Mouse (Mus musculus) A20 (cell line): ENCODE measurements around the gene A4gnt.
A peak's percentile ranks its signal among the peaks of the same experiment; 100 is the strongest.

Experiments used
- DNase-seq: peaks from one replicate; pipeline ENCODE4 v3.0.0-alpha.2; 2011; ENCODE audit warnings: low read depth, low spot score

A4gnt gene

DNA sequence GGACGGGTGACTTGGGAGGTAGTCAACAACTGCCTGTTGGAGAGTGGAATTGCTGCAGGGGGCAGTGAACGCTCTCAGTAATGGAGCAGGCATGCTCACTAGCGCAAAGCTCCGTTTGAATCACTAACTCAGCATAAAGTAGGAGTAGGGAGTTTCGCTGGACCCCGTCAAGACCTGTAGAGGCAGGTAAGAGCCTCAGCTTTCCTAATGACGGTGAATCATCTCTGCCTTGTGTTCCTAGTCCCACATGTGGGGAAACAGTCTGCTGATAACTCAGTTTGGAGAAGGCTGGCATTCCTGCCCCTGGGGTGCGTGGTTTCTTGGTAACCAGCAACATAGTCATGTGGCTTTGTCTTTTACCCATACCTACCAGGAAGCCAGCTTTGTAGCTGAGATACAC, 20.0 kb downstream of the A4gnt start:
- DNase-seq = no peak

GRCm38 (mm10) chr9:99636776-99637175, 24.5 kb downstream of the A4gnt start:
- no peak for DNase-seq

DNA sequence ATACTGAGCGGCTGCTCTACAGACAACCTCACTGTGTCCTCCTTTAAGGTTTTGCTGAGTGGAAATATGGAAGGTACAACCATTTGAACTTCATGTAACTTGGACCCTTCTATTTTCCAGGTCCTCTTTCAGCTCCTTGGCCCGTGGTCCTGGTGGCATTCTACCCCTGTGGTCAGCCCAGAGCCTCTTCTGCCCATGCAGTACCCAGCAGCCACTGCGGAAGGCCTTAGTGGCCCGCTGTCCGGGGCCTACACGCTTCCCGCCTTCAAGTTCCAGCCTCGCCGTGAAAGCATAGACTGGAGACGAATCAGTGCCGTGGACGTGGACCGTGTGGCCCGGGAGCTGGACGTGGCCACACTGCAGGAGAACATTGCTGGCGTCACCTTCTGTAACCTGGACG, 24.9 kb downstream of the A4gnt start:
- no peak for DNase-seq

- no peak for DNase-seq
These were observed 25.4 kb downstream of the A4gnt start for GRCm38 (mm10) chr9:99637736-99638135.

- no peak for DNase-seq
These were observed 27.7 kb downstream of the A4gnt start for GRCm38 (mm10) chr9:99639957-99640356.

DNA sequence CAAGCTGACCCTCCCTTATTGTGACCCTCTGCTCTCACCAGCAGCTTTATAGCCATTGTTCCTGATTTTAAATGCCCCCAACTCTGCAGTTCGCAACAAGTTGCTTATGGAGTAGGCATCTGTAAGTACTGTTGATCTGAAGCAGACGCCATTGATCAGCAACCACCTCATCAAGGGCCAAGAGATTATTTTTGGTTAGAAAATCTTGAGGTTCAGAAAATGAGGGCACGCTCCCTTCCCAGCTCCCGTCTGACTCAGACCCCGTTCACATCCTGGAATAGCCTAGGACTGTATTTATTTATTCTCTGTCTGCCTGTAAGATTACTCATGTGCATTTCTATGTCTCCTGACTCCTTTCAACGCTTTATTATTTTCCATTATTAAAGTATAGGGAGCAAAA, 33.1 kb downstream of the A4gnt start:
- no peak for DNase-seq

GRCm38 (mm10) chr9:99646102-99646501, 33.8 kb downstream of the A4gnt start:
- DNase-seq = no peak

DNA sequence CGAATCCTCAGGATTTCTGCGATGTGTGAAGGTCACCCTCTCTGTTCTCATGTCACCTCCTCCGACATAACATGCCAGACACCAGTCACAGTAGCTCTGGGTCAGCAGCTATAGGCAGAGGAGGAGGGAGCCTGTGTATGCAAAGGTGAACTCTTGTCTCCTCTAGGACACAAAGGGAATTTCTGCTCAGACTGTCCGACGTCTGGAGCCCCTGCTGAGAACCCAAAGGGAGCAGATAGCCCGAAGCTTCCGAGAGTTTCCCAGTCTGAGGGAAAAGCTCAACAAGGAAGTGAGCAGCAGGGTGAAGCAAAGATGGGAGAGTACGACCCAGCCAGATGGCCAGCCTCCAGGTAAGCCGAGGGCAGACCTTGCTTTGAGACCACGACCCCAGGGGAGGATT, 48.5 kb downstream of the A4gnt start:
- DNase-seq = no peak

- DNase-seq = no peak
These were observed 49.4 kb downstream of the A4gnt start for GRCm38 (mm10) chr9:99661606-99662166.

DNA sequence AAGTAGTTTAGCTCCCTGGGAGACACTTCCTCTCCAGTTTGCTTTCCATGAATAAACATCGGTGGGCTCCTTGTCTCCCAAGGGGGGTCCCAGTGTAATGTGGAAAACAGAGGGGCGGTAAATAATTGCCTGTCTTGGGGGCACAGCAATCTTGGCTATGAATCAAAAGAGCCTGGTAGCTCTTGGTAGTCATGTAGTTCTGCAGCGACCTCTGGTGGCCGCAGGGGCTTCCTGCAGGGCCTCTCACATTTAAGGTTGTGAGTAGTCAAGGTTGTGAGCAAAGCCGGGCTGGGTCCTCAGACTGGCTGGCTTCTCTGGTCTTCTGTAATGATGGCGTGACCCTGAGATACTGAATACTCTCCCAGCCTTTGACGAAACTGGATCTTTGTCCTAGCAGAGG, 50.1 kb downstream of the A4gnt start:
- DNase-seq = peak; percentile 73

DNA sequence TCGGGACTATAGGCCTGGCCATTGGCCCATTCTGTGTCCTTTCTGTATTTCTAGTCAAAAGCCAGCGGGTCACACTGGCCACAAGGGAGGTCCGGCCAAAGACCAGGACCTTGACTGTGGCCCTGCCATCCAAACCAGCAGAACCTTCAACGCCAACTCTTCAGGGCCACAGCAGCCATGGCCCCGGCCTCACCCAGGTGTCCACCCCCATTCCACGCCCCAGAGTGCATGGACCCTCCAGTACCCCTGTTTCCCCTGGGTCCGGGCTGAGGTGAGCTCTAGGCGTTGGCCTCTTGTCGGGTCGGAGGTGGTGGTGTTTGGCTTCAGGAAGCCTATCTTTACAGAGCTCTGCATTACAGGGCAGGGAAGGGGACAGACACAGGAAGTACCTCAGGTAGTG, 50.6 kb downstream of the A4gnt start:
- DNase-seq = no peak

- no peak for DNase-seq
These were observed 55.3 kb downstream of the A4gnt start for GRCm38 (mm10) chr9:99667596-99667995.

DNA sequence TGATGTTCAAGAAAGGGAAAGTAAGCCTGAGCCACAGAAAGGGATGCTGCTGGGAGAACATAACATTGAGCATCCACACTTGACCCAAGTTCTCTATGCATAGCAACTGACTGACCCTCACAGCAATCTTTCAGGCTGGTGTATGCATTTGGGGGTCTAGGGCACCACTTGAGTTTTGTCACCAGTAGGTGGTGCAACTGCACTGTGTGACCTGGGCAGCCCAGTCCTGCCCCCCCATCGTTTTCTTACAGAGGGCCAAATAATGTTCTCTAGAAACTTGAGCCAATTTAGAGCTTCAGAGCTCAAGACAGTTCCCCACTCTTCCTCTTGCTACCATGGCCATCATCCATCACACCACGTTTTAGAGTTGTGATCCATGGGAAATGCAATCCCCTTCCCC, 59.3 kb downstream of the A4gnt start:
- DNase-seq = peak; percentile 24
